Mouse (Mus musculus) Muller cell, postnatal 12 days (primary cell): ENCODE measurements around the gene Dph6.

Source experiments
- DNase-seq: peaks from one replicate; pipeline ENCODE4 v3.0.0-alpha.2; 2015; ENCODE audit errors: inconsistent ontology term

The Dph6 gene

DNA sequence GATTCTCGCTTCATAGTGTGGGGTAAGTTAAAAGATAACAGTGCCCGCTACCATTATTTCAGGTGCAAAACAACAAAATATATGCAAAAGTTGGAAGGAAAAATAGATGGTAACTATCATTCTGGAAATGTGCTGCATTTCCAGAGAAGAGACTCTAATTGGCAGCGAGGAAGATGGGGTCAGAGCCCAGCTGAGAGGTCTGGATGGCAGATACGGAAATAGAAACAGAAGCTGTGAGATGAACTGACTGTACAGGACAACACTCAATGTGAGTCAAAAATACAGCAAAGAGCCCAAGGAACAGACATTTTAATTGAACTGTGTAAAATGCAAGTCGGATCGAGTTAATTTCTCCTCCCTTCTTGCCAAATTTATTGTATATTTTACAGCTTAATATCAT is 114.3 kb downstream of the Dph6 start:
- DNase-seq, result no peak

DNA sequence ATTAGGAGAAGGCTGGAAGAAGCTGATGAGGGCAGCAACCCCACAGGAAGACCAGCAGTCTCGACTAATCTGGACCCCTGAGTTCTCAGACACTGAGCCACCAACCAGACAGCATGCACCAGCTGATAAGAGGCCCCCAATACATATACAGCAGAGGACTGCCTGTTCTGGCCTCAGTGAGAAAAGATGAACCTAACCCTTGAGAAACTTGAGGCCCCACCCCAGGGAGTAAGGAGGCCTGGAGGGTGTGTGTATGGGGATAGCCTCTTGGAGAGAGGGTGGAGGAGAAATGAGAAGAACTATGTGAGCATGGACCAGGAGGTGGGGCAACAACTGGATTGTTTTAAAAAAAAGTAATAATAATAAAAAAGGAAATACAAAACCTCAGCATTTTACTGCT is 118.7 kb downstream of the Dph6 start:
- DNase-seq, result no peak

DNA sequence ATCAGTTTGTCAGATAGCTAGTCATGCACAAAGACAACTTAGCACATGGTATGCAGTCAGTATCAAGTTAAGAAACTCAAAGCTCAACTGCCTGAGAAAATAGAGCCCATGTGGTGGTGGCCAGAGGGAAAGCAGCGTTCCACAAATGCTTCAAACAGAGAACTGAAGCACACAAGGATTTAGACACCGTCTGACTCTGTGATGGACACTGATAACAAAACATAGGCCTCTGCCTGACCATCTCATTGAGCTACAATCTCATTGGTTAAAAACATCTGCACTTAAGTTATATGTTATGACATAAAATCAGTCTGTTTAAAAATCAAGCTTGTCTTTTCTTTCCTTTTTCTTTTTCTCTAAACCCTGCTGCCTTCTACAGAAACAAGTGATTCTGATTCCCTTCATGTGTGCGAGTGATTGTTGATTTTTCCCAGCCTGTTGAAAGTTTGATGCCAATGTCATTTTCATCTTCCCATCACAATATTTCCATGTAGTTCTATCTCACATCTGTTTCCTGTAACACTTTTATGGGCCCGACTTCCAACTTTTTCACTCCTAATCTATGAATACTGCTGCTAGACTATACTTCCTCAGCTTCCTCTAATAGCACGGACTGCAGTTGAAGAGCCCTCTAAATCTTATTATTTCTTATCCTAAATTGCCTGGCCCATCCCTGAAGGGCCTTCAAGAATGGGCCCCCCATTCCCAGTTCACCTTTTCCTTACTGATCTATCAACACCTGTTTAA is 123.6 kb downstream of the Dph6 start:
- DNase-seq, result no peak

- DNase-seq, result no peak
These were observed 134.3 kb downstream of the Dph6 start for GRCm38 (mm10) chr2:114520414-114520813.

- DNase-seq, result no peak
These were observed 134.9 kb downstream of the Dph6 start for GRCm38 (mm10) chr2:114519907-114520306.

DNA sequence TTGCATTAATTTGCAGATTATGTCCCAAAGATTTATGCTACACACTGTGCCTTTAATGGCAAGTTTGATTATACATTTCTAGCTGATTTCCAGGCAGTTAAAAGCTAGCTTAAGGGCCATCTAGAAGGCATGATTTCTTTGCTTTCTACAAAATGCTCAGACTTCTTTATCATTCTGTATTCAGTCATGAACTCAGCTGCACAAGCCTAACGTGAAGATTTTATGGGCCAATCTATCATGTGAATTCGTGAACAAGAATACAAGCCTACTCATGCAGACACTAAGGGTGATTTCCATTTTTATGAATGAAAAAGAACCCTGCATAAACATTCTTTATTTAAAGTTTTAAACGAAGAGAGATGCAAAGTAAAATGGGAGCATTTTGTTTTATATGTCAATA is 162.4 kb downstream of the Dph6 start:
- no peak for DNase-seq

DNA sequence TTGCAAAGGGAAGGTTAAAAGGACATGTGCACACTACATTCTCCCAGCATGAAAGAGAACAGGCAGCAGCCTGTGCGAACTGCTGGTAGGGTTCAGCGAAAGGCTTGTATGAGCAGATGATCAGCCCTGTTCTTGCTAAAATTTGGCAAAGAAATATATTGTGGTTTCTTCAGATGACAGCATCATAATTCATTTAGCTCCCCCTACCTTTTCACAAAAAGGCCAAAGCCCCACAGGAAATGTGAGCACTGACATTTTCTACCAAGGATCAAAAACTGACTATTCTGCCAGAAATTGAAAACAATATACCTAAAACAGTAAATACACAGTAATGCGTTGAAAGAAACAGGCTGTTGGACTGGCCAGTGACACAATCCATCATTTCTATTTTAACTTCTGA is 162.9 kb downstream of the Dph6 start:
- no peak for DNase-seq

DNA sequence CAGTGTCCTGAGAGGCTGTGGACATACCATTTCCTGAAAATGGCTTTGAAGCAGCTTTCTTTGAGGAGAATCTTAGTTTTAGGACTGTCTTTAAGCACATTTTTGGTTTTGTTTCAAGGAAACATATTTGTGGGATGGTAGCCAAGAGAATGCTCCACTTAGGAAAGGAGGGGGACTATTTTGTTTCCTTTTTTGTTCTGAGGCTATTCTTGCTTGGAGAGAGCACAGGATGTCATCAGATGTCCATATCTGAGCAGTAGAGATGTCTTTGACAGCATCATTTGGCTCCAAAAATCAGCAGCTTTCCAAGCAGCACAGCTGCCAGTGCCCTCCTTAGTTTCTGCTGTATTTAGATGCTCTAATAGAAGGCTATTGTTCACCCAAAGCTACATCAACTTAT is 167.8 kb downstream of the Dph6 start:
- DNase-seq, result no peak
